ENCODE assay signal across 17 mouse cellular contexts in genomic region chr15:13137166-13137565, GRCm38 (mm10). TPM values are rescaled to one million over a fixed set of nuclear protein-coding genes. Genes with fewer than 3 reads are reported as not detected.
DNase-seq lines count a peak whose midpoint lies in the region; TF ChIP-seq lines count a peak whose summit lies in the region.
"Had no signal": no experiment of that assay in that cellular context is flagged by ENCODE, and none has a peak within 500 bp of the region (broad histone marks: within the 10 kb centered on the region; RNA-seq: fewer than 3 reads in every experiment).

No protein-coding gene starts in this region.

- intact Hi-C loops in heart, postnatal 14 days (cut with DNase I) = no loop called here
- intact Hi-C loops in left cerebral cortex, adult 2 months (cut with DNase I) = no loop called here
- intact Hi-C loops in left cerebral cortex, postnatal 25 days (cut with DNase I) = loop anchor here (10.0 kb wide), 1 partner anchor 1278 kb away; no protein-coding TSS in a partner anchor

- TF ChIP-seq CTCF in left cerebral cortex, adult 2 months (IDR thresholded peaks at IDR 0.05) = no peak

- peak; percentile 18 to 34 for DNase-seq in cerebellum, postnatal 10 days
- DNase-seq in cerebellum, postnatal 36 days = no peak
- DNase-seq in heart, postnatal 14 days = peak; percentile 5 to 9
- no peak for DNase-seq in heart, postnatal 4 days
- DNase-seq in left cerebral cortex, adult 2 months (ENCODE audit: extremely low spot score in 1 of 2, low spot score in 2 of 2) = no peak
- DNase-seq in left cerebral cortex, postnatal 25 days (ENCODE audit: low spot score in 2 of 2) = no peak
- peak; percentile 30 to 43 for DNase-seq in kidney, postnatal 25 days
- DNase-seq: adrenal gland, adult 8-10 months; cerebellum, adult 8-10 months; embryo, embryonic 11 days; lung, embryonic 14.5 days; midbrain, embryonic 14.5 days; retina, postnatal 1 day; thymus, postnatal 36 days had no signal

- no peak overlapping the region for H3K4me3 ChIP-seq in left cerebral cortex, adult 2 months
- H3K4me3 ChIP-seq: forebrain, embryonic 15.5 days; limb, embryonic 10.5 days had no signal

- peak overlapping the region; percentile 4 for H3K27ac ChIP-seq in left cerebral cortex, adult 2 months
- H3K27ac ChIP-seq: forebrain, embryonic 15.5 days; limb, embryonic 10.5 days had no signal

RNA-seq across cellular contexts. Expression of gene Cdh6, which starts 36.3 kb away (rescaled TPM):
- total RNA-seq in heart, postnatal 14 days (2021) = under 1 TPM; 0.69 to 1.00 TPM
- 1 to 10 TPM; 1.4 to 1.6 TPM for total RNA-seq in heart, postnatal 4 days (2021)
- 10 to 100 TPM; 21.3 to 25.3 TPM for total RNA-seq in left cerebral cortex, adult 2 months (2021)
- total RNA-seq in left cerebral cortex, postnatal 25 days (2021) = 10 to 100 TPM; 26.8 to 27.7 TPM
- total RNA-seq: megakaryocyte progenitor cell, adult 5-6 weeks had no signal

Comparison
In these comparisons a context has a peak if more than half of its experiments do, and no peak if none do; other contexts are left out.
1. DNase-seq: peak in cerebellum, postnatal 10 days (2 of 2), heart, postnatal 14 days (2 of 2) and kidney, postnatal 25 days (2 of 2); none in cerebellum, postnatal 36 days (0 of 2), heart, postnatal 4 days (single experiment), left cerebral cortex, adult 2 months (0 of 2) and left cerebral cortex, postnatal 25 days (0 of 2).
2. RNA of gene Cdh6, which starts 36.3 kb away (total RNA-seq): 26.8 to 27.7 TPM in left cerebral cortex, postnatal 25 days and 21.3 to 25.3 TPM in left cerebral cortex, adult 2 months; 1.4 to 1.6 TPM in heart, postnatal 4 days and 0.69 to 1.00 TPM in heart, postnatal 14 days; every median in the first group is over 4 times any median in the second.